Mouse (Mus musculus) common myeloid progenitor, adult 5-6 weeks (primary cell): ENCODE results near the gene Rnf13. TPM values are rescaled to one million over a fixed set of nuclear protein-coding genes. Genes with fewer than 3 reads are reported as not detected.
"Not testable (repeated sequence)": the region's sequence is repeated elsewhere in the genome, so short reads cannot be mapped to it uniquely, and the experiment has no call there.

Source experiments
- ATAC-seq: replicated peaks from 2 replicates; pipeline ENCODE4 v1.8.0; 2016; ENCODE audit warnings: low read depth, mild to moderate bottlenecking, moderate TSS enrichment, inconsistent platforms; ENCODE audit not compliant: poor library complexity, severe bottlenecking
- total RNA-seq: library from RNA; stranded (forward); fragments of 200-1000, 187-1606 nt; gene quantifications from 2 replicates; pipeline ENCODE4 v1.2.3, GENCODE M21; 2017

The Rnf13 gene
- 59.4 and 61.1 TPM in 2 replicates for total RNA-seq

DNA sequence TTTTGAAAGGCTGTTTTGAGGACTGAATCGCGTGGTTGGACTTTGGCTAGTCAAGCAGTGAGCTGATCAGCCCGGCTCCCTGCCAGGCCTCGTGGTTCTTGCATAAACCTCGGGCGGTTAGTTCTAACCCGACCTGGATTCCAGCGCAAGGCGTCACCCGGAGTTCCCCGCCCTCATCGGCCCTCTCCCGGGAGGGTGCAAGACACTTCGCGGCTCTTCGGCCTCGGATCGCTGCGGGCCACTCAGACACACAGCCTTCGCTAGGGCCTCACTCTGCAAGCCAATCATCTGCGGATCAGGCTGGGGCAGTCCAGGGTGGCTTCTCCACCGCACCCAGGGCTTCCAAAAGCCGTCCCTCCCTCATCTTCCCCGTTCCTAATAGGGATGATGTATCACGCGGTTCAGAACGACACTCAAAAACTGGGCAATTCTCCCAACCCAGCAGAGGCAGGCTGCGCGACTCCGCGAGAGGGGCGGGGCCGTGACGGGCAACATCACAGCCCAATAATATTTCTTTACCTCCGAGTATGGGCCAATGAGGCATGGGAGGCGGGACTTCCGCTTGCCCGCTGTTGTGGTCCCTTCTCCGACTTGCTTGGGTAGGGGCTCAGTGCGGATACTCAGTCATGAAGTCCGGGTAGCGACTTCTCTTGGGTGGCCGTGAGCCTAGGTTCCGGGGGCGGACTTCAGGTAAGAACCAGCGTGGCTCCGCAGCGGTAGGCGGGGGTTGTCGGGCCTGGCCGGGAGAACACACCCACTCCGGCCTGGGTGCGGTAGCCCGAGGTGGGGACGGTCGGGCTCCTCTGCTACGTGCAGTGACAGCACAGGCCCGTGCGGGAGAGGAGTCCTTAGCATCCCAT, at the start of gene Rnf13:
Gene Rnf13 (plus strand): TSS at position 552 of the 860 bp plus-strand sequence.
- ATAC-seq: peak; percentile 90

DNA sequence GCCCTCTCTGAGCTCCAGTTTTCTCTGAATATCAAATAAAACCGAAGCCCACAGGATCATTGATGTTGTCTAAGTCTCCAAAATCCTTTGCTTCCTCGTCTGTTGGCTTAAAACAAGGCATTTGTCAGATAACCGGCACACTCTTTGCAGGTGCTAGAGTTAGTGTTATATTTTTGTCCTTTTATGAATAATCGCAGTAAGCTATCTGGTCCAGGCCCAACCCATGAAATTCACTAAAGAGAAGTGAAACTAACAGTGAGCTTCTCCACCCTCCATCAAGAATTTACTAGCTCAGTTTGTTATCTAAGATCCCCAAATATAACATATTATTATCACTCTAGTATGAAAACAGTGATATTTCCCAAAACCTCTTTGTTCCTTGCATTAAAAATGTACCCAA, 44.1 kb upstream of the Rnf13 start:
- peak; percentile 51; the same call in 1 of the 2 replicates for ATAC-seq

DNA sequence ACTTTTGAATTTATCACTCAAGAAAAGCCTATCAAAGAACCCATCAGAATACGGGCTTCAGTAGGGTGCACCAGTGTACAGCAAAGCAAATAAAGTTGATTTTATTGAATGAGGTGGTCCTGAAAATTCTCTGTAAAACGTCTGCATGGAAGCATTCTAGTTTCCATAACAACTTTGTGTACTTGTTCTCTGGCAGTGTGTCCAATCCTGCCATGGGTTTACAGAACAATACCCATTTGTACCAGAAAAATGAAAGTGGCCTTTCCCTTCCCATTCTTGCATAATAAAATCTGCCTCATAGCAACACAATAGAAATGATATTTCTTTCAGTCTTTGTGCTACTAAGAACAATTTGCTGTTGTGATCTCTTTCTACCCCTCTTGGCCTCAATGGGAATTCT, 43.1 kb upstream of the Rnf13 start, which contains the start of gene Ankub1:
Gene Ankub1 (minus strand): TSS at position 81 of the 400 bp plus-strand sequence.
- ATAC-seq: no peak

DNA sequence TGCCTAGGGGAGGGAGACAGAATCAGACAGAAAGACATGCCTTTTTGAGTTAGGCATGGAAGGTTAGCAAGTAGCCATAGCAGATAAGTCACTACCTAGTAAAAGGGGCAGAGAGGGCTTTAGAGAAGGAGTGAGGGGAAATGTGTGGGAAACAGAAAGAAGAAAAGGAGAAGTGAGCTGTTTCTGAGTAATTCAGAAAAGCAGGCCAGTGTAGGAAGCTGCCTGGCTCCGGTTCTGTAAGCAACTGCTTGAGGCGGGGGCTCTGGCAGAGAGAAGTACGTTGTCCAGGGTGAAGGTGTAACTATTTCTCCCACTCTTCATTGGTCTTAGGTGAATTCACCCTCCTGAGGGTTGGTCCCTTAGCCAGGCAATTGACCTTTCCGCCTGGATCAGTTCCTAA, 39.6 kb upstream of the Rnf13 start:
- ATAC-seq: peak; percentile 74

DNA sequence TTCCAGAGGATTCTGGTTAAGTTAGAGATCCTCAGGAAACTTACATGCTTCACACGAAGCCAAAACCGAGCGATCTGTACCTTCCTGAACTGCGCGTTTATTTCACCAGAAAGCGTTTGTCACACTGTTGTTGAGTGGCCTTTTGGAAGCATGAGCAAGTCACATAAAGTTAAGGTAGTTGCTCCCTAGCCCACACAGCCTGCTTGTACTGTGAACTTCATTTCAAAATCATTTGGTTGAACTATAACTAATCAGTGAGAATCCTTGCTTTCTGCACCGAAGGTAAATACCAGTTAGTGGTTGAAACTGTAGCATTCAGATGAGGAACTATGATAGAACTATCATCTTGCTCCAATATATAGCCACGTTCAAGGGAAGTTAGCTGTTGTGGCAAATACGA, 39.1 kb upstream of the Rnf13 start:
- no peak for ATAC-seq

DNA sequence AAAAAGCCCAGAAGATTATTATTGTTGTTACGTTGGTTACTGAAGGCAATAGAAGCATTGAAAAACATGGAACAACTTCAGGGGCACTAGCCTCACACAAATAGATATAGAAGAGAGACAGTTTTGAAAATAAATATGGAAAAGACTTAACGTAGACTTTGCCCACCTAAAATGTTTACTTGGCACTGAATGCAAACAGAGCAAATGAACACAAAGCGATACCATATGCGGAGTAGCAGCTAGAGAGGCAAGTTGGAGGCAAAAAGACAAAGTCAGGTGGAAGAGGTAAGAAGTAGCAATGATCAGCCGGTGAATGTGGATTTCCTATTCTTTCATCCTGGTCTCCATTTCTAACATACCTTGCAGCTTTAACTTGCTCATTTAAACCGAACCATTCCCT, 21.7 kb upstream of the Rnf13 start:
- ATAC-seq: no peak

DNA sequence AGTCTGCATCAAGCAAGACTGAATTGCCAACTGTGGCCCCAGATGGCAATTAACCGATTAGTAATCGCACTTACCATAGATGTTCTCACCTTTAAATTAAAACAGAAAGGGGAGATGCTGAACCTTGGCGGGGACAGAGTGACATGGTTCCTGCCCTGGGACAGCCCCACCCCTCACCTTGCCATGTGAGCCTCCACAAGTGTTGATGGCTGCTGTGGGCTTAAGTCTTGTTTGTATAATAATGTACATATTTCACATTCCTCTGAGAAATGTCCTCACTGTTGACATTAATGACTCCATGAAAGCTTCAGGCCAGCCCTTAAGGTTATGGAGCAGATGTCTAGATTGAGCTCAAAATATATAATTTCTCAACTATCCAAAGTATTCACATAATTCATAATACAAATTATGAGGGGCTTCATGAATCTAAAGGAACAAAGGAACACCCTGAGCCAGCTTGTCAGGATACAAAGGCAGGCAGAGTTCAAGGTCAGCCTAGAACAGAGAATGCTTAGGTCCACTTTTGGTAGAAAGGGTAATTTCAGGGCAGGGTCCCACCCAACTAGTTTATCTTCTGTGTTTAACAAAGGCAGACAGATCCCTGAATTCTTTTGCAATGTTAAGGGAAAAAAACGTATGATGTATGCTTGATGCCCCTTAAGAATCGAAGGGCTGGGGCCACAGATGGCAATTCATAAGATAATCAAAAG, 3.5 kb upstream of the Rnf13 start:
- ATAC-seq: no peak

DNA sequence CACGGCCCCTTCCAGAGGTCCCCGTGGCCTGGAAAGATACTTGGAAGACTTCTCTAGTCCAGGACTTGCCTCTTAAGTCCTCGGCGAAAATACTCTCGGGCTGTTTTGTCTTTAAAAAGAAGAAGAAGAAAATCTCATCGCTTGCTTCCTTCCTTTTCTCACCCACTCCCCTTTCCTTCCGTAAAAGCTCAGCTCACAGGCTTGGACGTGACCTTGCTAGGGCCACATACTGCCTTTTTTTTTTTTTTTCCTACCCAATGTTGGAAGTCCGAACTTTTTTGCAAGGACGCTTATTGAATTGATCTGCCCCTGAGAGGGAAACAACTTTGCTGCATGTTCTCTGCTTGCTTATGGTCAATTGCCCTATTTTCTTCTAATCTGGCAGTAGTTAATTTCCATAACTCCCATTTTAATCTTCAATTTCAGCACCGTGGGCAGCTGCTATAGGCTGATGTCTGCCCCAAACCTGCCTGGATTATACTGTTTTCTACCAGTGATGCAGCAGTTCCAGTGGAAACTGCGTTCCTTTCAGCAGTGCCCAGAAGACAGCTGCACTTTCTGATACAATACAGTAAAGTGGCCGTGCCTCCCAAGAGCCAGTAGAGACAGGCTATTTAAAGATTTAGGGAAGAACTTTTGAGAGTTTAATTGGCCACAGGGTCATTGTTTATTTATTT, 695 bp downstream of the Rnf13 start:
- ATAC-seq: peak; percentile 22

DNA sequence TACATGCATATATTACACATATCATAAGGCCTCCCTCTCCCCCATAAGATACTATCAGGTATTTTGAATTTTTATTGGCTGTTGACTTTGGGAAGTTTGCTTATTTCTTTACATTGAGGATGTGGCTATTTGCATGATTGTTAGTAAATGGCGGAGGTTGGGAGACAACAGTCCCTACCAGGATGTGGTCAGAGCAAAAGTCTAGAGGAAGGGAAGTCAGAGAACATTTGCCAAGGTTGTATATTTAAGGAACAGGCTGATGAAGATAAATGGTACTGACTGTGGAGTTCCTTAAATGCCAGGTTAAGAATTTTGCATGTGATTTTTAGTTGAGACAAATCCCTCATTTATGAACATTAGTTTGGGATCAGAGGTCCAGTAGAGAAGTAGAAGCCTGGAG, 4.0 kb downstream of the Rnf13 start:
- ATAC-seq: 0 out of 2 replicates have a peak, but pooled peaks have one; percentile 19

DNA sequence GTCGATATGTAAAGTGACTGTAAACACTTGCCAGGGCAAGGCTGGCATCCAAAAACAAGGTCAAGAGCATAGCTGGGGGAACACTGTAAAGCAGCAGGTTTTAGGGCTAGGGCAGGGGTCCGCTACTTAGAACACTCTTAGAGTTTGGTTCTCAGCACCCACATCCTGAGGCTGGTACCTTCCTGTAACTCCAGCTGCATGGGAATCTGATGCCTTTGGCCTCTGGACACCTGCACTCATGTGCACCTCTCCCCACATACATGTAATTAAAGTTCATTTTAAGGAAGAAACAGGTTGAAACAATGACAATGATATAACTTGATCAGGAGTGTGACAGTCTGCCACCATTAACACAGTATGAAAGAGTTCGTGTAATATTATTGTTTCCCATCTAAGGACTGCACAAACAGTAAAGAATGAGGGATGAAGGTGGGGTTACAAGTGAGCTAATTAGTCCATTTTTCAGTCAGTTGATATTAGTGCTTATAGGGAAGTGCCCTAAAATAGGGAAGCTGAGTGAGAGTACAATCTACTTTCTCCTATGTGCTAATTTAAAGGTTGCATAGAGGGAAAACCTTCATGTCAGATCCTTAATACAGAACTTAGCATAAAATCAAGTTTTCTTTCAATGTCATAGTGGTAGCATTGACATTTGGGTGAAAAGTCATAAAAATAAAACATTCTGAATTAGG, 12.9 kb downstream of the Rnf13 start:
- 0 out of 2 replicates have a peak, but pooled peaks have one; percentile 54 for ATAC-seq

DNA sequence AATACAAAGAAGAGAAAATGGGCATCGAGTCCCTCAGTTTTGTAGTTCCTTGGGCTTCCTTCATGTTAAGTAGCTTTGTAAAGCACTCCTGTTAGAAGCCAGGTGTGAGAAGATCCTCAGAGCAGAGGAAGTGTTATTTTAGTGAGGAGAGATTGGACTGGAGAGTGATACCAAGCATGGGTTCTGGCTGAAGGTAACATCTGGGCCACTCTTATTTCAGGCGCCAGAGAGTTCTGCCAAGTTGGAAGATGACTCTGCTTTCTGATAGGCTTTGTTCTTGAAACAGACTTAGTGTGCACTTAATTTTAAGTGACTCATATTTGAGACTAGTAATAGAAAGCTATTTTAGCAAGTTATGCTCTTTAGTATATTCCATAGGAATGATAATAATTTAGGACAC, 41.1 kb downstream of the Rnf13 start:
- no peak for ATAC-seq

DNA sequence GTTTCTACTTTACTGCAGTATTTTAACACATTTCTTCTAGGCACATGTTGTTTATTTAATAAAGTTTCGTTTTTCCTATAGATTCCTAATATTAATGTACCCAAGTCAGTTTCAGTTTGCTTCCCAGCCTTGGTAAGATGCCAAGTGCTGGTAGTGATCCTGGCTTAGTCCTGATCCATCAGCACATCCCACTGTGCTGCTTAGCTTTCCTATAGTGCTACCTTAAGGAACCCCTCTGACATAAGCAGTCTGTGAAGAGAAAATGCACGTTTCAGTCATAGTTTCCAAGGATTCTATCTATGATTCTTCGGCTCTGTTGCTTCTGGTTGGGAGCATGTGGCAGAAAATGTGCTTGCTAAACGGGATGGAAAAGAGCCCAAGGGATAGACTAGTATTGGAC, 52.6 kb downstream of the Rnf13 start:
- ATAC-seq: no peak

DNA sequence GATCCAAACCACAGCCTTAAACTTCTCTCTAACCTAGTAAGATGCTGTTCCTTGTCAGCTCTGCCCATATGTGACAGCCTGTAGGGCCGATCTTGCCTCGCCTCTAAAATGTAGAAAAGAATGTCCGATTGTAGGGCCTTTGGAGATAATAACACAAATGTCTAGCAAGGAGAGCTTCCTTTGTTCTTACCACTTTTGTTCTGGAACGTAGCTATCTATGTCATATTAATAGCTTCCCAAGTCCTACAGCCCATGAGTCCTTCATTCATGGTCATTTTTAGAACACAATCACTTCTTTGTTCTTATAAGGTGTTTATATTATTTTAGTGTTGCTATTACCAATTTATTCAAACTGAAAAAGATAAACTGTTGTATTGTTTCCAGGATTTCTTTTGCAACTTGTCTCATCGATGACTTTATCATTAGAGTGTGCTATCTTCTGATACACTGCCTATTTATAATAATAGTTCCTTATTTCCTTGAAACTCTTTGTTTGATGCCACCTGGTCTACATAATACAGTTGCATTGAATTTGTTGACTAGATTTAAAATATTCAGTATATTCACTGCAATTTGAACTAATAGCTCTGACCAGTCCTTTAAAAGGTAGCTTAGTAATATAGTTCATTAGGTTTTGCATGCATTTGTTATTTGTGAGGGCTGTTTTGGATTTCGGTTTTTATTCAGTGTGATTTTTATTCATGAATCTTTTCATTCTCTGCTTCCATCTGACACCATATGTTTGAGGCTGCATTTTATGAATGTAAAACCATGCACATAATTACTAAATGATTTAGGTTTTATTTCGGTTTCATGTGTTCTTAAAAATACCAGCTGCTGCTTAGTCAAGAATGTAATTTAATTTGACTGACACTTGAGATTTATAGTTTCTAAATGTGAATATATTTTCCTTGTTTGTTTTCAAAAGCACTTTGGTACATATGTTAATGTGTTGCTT, 53.4 kb downstream of the Rnf13 start:
- no peak for ATAC-seq

DNA sequence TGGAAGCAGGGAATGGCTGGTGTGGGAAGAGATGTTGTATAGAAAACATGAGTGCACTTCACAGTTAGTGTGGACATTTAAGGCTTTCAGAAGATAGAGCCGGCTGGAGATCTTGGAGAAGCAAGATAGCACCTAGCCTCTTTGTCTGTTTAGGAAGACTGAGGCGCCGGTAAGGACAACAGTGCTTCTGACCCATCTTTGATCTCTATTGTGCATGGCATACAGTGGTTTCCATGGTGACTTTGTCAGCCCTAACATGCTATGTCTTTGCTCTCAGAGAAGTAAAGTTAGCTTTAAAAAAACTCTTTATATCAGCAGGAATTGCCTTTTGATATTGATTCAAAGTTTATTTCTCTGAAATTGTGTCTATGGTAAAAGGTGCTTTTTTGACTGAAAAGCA, 55.2 kb downstream of the Rnf13 start:
- ATAC-seq: no peak

DNA sequence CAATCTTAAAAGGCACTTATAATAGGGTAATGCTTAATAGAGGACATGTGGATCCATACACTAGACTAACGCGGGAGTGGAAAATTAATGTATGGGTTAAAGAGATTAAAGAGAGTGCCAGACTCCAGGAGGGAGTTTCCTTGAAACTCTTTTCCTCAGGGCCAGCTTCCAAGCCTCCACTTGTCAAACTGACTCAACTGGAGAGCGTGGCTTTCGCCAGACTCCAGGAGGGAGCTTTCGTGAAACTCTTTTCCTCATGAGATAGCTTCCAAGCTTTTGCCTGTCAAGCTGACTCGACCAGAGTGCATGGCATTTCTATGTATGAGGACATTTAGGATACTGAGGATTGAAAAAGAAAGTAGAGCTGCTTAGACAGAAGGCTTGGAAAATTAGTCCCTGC, 59.2 kb downstream of the Rnf13 start:
- not testable (repeated sequence) for ATAC-seq

DNA sequence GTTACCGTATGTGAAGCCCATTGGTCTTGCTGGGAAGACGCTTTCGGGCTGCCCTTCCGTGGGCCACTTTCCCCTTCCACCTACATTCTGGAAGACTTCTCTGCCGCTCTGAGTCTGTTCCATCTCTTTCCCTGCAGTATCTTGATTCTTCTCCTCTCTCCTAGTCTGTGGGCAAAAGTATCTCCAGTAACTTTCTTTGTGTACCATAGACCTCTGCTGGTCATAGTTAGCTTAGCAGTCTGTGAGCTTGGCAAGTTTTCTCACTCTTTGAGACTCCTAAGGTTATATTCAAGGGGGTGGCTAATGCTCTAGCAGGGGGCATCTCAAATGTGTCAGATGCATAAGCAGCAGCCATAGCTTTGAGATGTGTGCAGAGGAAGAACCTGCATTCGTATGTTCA, 79.6 kb downstream of the Rnf13 start:
- ATAC-seq: peak; percentile 73

DNA sequence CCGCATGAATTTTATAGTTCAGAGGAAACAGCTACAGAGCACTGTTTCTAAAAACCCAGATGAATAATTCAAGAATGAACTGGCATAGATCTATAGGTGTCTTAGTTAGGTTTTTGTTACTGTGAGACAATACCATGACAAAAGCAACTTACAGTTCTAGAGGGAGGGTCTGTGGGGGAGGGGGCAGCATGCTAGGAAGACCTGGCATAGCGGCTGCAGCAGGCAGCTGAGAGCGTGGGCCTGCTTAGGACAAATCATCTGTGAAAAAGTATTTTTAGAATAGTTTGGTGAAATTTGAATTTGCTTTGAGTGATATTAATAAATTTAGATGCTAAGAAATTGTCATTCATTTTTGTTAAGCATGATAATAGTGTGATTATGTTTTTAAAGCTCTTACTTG, 90.0 kb downstream of the Rnf13 start:
- ATAC-seq: no peak

DNA sequence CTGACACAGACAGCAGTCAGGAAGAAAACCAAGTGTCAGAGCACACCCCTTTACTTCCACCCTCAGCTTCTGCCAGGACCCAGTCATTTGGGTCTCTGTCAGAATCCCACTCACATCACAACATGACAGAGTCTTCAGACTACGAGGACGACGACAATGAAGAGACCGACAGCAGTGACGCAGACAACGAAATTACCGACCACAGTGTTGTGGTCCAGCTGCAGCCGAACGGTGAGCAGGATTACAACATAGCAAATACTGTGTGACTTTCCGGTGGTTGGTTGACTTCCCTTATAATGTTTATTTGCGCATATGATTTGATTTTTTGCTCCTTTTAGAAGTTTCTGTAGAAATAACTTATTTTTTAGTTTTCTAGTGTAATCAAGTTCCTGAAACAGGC, 97.7 kb downstream of the Rnf13 start:
- ATAC-seq: no peak

DNA sequence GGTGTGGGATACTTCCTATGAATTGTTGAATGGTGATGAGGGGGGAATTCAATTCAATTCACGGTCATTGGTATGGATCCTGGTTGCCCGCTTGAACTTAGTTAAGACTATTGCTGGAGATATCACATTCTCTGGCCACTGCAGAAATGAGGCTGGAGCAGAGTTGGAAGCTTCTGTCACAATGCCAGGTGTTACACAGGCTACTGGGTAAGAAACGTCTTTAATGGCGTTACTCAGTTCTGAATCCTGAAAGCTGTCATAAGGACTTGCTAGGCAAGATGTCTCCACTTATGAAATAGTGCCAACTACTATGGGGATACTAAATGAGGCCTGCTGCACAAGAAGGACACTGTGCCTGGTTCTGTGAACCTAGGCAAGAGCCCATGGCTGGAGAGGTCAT, 101.0 kb downstream of the Rnf13 start:
- no peak for ATAC-seq
